Mouse (Mus musculus): ENCODE results near the gene Dscam.

Gene Dscam

DNA sequence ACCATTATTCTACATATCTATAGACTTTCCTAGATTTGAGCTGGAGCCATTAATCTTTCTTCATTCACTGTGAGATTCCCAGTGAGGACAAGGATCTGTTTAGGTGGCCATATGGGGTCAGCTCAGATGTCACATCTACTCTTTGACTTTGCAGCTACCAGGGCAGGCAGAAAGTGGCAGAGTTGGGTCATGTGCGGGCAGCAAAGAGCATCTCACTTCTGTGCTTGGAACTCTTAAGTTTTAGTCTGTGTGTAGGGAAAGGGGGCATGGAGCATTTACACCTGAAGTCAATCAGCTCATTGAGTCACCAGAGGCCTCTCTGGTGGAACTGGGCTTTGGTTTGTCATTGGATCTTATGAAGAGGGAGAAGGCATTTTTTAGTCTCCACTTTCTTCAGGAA is 612.2 kb downstream of the Dscam start:
- DNase-seq (ENCODE audit: low spot score in 2 of 2): no peak

DNA sequence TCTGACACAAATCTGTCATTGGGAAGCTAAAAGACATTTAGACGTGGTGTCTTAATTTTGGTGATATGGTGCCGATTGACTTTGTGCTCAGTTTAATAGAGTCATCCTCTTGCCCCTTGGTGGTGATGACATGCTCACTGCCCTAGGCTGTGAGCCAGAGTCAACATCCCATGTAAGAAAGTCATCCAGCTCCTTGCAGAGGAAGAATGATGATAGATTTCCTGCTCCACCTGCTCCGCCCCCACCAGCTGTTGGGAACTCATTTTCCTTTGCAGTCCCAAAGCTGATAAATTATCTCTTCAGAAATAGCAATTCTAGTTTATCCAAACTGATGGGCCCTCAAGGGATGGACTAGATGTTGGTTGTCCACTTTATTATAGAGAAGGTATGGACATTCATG is 613.9 kb downstream of the Dscam start:
- DNase-seq (ENCODE audit: low spot score in 2 of 2): no peak

GRCm38 (mm10) chr16:96555412-96555811 is 615.1 kb downstream of the Dscam start:
- peak; percentile 26 to 50 for DNase-seq (ENCODE audit: low spot score in 2 of 2)

DNA sequence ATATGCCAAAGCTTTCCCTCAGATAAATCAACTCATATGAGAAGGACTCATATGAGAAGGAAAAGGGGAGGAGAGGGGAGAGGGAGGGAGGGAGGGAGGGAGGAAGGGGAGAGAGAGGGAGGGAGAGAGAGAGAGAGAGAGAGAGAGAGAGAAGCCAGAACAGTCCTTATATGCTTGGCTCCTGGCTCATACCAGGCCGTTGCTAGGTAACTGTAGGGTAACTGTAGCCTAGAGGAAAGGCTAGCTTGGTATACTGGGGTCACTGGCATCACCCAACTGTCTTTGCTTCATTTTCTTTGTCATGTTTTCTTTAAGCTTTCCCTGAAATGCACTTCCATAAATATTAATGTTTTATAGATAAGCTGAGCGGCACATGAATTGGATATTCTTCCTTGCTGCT is 617.9 kb downstream of the Dscam start:
- no peak for DNase-seq (ENCODE audit: low spot score in 2 of 2)

DNA sequence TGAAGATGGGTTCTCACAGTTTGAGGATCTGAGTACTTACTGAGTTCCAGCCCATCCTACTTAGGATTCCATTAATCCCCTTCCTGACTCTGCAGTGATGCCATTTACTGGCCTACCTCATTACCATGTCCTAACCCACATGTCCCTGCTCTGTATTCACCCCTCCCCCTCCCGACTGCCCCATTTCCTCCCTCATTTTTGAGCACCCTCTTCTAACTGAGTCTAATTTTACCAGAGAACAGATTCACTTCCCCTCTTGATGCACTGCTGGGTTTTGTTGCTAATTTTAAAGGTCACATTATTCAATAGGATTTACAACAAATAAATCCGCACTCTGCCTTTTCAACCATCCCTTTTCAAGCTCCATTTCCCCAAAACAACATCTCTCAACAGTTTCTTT is 629.5 kb downstream of the Dscam start:
- peak in 1 of 2 experiments; percentile 48 for DNase-seq (ENCODE audit: low spot score in 2 of 2)
